Mouse (Mus musculus): ENCODE measurements around the gene Prrg1. TPM values are rescaled to one million over a fixed set of nuclear protein-coding genes. Genes with fewer than 3 reads are reported as not detected.

Prrg1 gene
- total and polyA plus RNA-seq, 2 experiments from 2014 or later = 3.7 to 7.3 TPM

GRCm38 (mm10) chrX:78552704-78553103 is 31.0 kb downstream of the Prrg1 start:
- Histone ChIP-seq H3K9ac (replicated peaks; ENCODE audit: low read length, poor library complexity, severe bottlenecking) (no peak overlapping the region), H3K4me3 (ENCODE audit: low read depth, low read length) (no peak overlapping the region), H3K36me3 (ENCODE audit: insufficient read depth, low read length) (no peaks in the 10 kb centered on the region), H3K27ac (ENCODE audit: low read depth, low read length) (no peak overlapping the region), H3K27me3 (ENCODE audit: insufficient read depth, low read length) (no peaks in the 10 kb centered on the region), H3K9me3 (ENCODE audit: low read length) (no peaks in the 10 kb centered on the region), H3K4me1 (ENCODE audit: insufficient read depth, low read length) (no peaks in the 10 kb centered on the region), H3K4me2 (ENCODE audit: low read depth, low read length, poor library complexity, severe bottlenecking) (no peak overlapping the region)
- TF ChIP-seq CTCF (IDR thresholded peaks at IDR 0.05) = no peak
- no peak for ATAC-seq (ENCODE audit: low FRiP score)
- 59% methylated on average over 1 of the region's 1 CpGs for WGBS
- no peak for DNase-seq (ENCODE audit: low spot score)

- ATAC-seq (ENCODE audit: low FRiP score) = no peak
- Histone ChIP-seq H3K27me3 (ENCODE audit: insufficient read depth, low read length) (no peaks in the 10 kb centered on the region), H3K4me2 (ENCODE audit: low read depth, low read length, poor library complexity, severe bottlenecking) (no peak overlapping the region), H3K36me3 (ENCODE audit: insufficient read depth, low read length) (no peaks in the 10 kb centered on the region), H3K9ac (replicated peaks; ENCODE audit: low read length, poor library complexity, severe bottlenecking) (no peak overlapping the region), H3K27ac (ENCODE audit: low read depth, low read length) (no peak overlapping the region), H3K9me3 (ENCODE audit: low read length) (no peaks in the 10 kb centered on the region), H3K4me1 (ENCODE audit: insufficient read depth, low read length) (no peaks in the 10 kb centered on the region), H3K4me3 (ENCODE audit: low read depth, low read length) (no peak overlapping the region)
- no peak for TF ChIP-seq CTCF (IDR thresholded peaks at IDR 0.05)
- 45% methylated on average over 1 of the region's 1 CpGs for WGBS
- peak; percentile 12 for DNase-seq (ENCODE audit: low spot score)
These were observed 36.0 kb downstream of the Prrg1 start for GRCm38 (mm10) chrX:78547696-78548095.

GRCm38 (mm10) chrX:78539734-78540133 is 44.0 kb downstream of the Prrg1 start:
- no peaks in the 10 kb centered on the region for H3K36me3 ChIP-seq (ENCODE audit: insufficient read depth, low read length)
- DNase-seq (ENCODE audit: low spot score) = no peak
- no peaks in the 10 kb centered on the region for H3K27me3 ChIP-seq (ENCODE audit: insufficient read depth, low read length)

GRCm38 (mm10) chrX:78538632-78539316 is 44.9 kb downstream of the Prrg1 start:
- WGBS = 72% methylated on average over 2 of the region's 2 CpGs
- Histone ChIP-seq H3K4me1 (ENCODE audit: insufficient read depth, low read length) (no peaks in the 10 kb centered on the region), H3K9me3 (ENCODE audit: low read length) (no peaks in the 10 kb centered on the region), H3K9ac (replicated peaks; ENCODE audit: low read length, poor library complexity, severe bottlenecking) (no peak overlapping the region), H3K36me3 (ENCODE audit: insufficient read depth, low read length) (no peaks in the 10 kb centered on the region), H3K27ac (ENCODE audit: low read depth, low read length) (no peak overlapping the region), H3K4me2 (ENCODE audit: low read depth, low read length, poor library complexity, severe bottlenecking) (no peak overlapping the region), H3K4me3 (ENCODE audit: low read depth, low read length) (no peak overlapping the region), H3K27me3 (ENCODE audit: insufficient read depth, low read length) (no peaks in the 10 kb centered on the region)
- TF ChIP-seq CTCF (IDR thresholded peaks at IDR 0.05) = no peak
- ATAC-seq (ENCODE audit: low FRiP score) (no peak), DNase-seq (ENCODE audit: low spot score) (no peak)

More at GRCm38 (mm10) chrX:78539734-78540133, 44.0 kb downstream of the Prrg1 start:
- no peak overlapping the region for H3K9ac ChIP-seq (replicated peaks; ENCODE audit: low read length, poor library complexity, severe bottlenecking)
- no peak overlapping the region for H3K27ac ChIP-seq (ENCODE audit: low read depth, low read length)
- no peak overlapping the region for H3K4me3 ChIP-seq (ENCODE audit: low read depth, low read length)
- no peaks in the 10 kb centered on the region for H3K9me3 ChIP-seq (ENCODE audit: low read length)
- H3K4me2 ChIP-seq (ENCODE audit: low read depth, low read length, poor library complexity, severe bottlenecking) = no peak overlapping the region
- no peak for TF ChIP-seq CTCF (IDR thresholded peaks at IDR 0.05)
- H3K4me1 ChIP-seq (ENCODE audit: insufficient read depth, low read length) = no peaks in the 10 kb centered on the region
- no peak for ATAC-seq (ENCODE audit: low FRiP score)

- Histone ChIP-seq H3K4me1 (ENCODE audit: insufficient read depth, low read length) (no peaks in the 10 kb centered on the region), H3K36me3 (ENCODE audit: insufficient read depth, low read length) (no peaks in the 10 kb centered on the region), H3K27ac (ENCODE audit: low read depth, low read length) (no peak overlapping the region), H3K9me3 (ENCODE audit: low read length) (no peaks in the 10 kb centered on the region), H3K9ac (replicated peaks; ENCODE audit: low read length, poor library complexity, severe bottlenecking) (no peak overlapping the region), H3K4me2 (ENCODE audit: low read depth, low read length, poor library complexity, severe bottlenecking) (no peak overlapping the region), H3K4me3 (ENCODE audit: low read depth, low read length) (no peak overlapping the region), H3K27me3 (ENCODE audit: insufficient read depth, low read length) (no peaks in the 10 kb centered on the region)
- ATAC-seq (ENCODE audit: low FRiP score) = no peak
- WGBS = 96% methylated on average over 2 of the region's 2 CpGs
- DNase-seq (ENCODE audit: low spot score) = no peak
- no peak for TF ChIP-seq CTCF (IDR thresholded peaks at IDR 0.05)
These were observed 65.4 kb downstream of the Prrg1 start for GRCm38 (mm10) chrX:78518301-78518700.

GRCm38 (mm10) chrX:78482987-78483386 is 100.7 kb downstream of the Prrg1 start:
- Histone ChIP-seq H3K27ac (ENCODE audit: low read depth, low read length) (no peak overlapping the region), H3K4me2 (ENCODE audit: low read depth, low read length, poor library complexity, severe bottlenecking) (no peak overlapping the region), H3K27me3 (ENCODE audit: insufficient read depth, low read length) (no peaks in the 10 kb centered on the region), H3K4me3 (ENCODE audit: low read depth, low read length) (no peak overlapping the region), H3K9me3 (ENCODE audit: low read length) (no peaks in the 10 kb centered on the region), H3K36me3 (ENCODE audit: insufficient read depth, low read length) (no peaks in the 10 kb centered on the region), H3K9ac (replicated peaks; ENCODE audit: low read length, poor library complexity, severe bottlenecking) (no peak overlapping the region), H3K4me1 (ENCODE audit: insufficient read depth, low read length) (no peaks in the 10 kb centered on the region)
- ATAC-seq (ENCODE audit: low FRiP score) (no peak), DNase-seq (ENCODE audit: low spot score) (no peak)
- WGBS = 93% methylated on average over 2 of the region's 2 CpGs
- no peak for TF ChIP-seq CTCF (IDR thresholded peaks at IDR 0.05)

Data from midbrain, postnatal 0 days (tissue).